Mouse (Mus musculus) heart, postnatal 25 days (tissue): ENCODE measurements around the gene Grin2a. TPM values are rescaled to one million over a fixed set of nuclear protein-coding genes. Genes with fewer than 3 reads are reported as not detected.

Experiments
- DNase-seq: peaks from one replicate; pipeline ENCODE4 v3.0.0; 2022; ENCODE audit warnings: low spot score
- intact Hi-C: fragments of 180-260 bp; cut with DNase I; formaldehyde crosslinking; loops from one replicate; pipeline ENCODE4 v1.15.1; 2025
- total RNA-seq, 2 experiments: library from RNA; stranded (reverse); gene quantifications; 2 replicates each; pipeline ENCODE4 v1.2.3; 2021

Gene Grin2a
- total RNA-seq = under 1 TPM; 0.05 to 0.08 TPM

GRCm38 (mm10) chr16:9994951-9995813 lies at the start of gene Grin2a:
Gene Grin2a, minus strand, starts transcription at chr16:9995560.
- no peak for DNase-seq
- intact Hi-C loops = loop anchor here (2.0 kb wide), 1 partner anchor 1112 kb away; no protein-coding TSS in a partner anchor

- intact Hi-C loops = no loop called here
- no peak for DNase-seq
Measured at GRCm38 (mm10) chr16:10035582-10036215, 40.3 kb upstream of the Grin2a start.

- intact Hi-C loops = no loop called here
- DNase-seq = no peak
Measured at GRCm38 (mm10) chr16:10033416-10033979, 38.1 kb upstream of the Grin2a start.

GRCm38 (mm10) chr16:10031891-10032290 lies 36.5 kb upstream of the Grin2a start:
- DNase-seq = no peak
- intact Hi-C loops = no loop called here

- DNase-seq = no peak
- intact Hi-C loops = no loop called here
Measured at GRCm38 (mm10) chr16:10026741-10027140, 31.4 kb upstream of the Grin2a start.

GRCm38 (mm10) chr16:10009743-10010142 lies 14.4 kb upstream of the Grin2a start:
- intact Hi-C loops = no loop called here
- no peak for DNase-seq

GRCm38 (mm10) chr16:10005606-10006005 lies 10.2 kb upstream of the Grin2a start:
- intact Hi-C loops = no loop called here
- DNase-seq = no peak

GRCm38 (mm10) chr16:10004096-10004495 lies 8.7 kb upstream of the Grin2a start:
- intact Hi-C loops = no loop called here

GRCm38 (mm10) chr16:10003001-10003400 lies 7.6 kb upstream of the Grin2a start:
- intact Hi-C loops = no loop called here
- no peak for DNase-seq

More at GRCm38 (mm10) chr16:10004096-10004495, 8.7 kb upstream of the Grin2a start:
- DNase-seq = no peak

- no peak for DNase-seq
- intact Hi-C loops = no loop called here
Measured at GRCm38 (mm10) chr16:10001601-10002000, 6.2 kb upstream of the Grin2a start.

- intact Hi-C loops = no loop called here
- DNase-seq = no peak
Measured at GRCm38 (mm10) chr16:9999926-10000325, 4.6 kb upstream of the Grin2a start.

- intact Hi-C loops = no loop called here
- no peak for DNase-seq
Measured at GRCm38 (mm10) chr16:9997931-9998330, 2.6 kb upstream of the Grin2a start.

- intact Hi-C loops = loop anchor here (2.0 kb wide), 1 partner anchor 1113 kb away; no protein-coding TSS in a partner anchor
- no peak for DNase-seq
Measured at GRCm38 (mm10) chr16:9995814-9996210, 452 bp upstream of the Grin2a start.

- intact Hi-C loops = loop anchor here (2.0 kb wide), 1 partner anchor 1111 kb away; no protein-coding TSS in a partner anchor
- no peak for DNase-seq
Measured at GRCm38 (mm10) chr16:9994041-9994950, 1.1 kb downstream of the Grin2a start.

- intact Hi-C loops = loop anchor here (1.0 to 2.0 kb wide), 2 partner anchors 984 to 1111 kb away; no protein-coding TSS in a partner anchor
- DNase-seq = no peak
Measured at GRCm38 (mm10) chr16:9993255-9994040, 1.9 kb downstream of the Grin2a start.

GRCm38 (mm10) chr16:9992773-9993221 lies 2.6 kb downstream of the Grin2a start:
- no peak for DNase-seq
- intact Hi-C loops = loop anchor here (1.0 kb wide), 1 partner anchor 983 kb away; no protein-coding TSS in a partner anchor

- DNase-seq = no peak
- intact Hi-C loops = no loop called here
Measured at GRCm38 (mm10) chr16:9992076-9992772, 3.1 kb downstream of the Grin2a start.

- DNase-seq = no peak
- intact Hi-C loops = no loop called here
Measured at GRCm38 (mm10) chr16:9985041-9985440, 10.3 kb downstream of the Grin2a start.
